Mouse (Mus musculus) thymus, adult 2 months (tissue): ENCODE data around the gene Arhgef7.

Experiments
- CTCF ChIP-seq: fragments of 200-500 bp; IDR thresholded peaks from 2 replicates; pipeline ENCODE4 v1.5.1; 2012; ENCODE audit warnings: mild to moderate bottlenecking, control low read depth, low read length, moderate library complexity, borderline replicate concordance; ENCODE audit not compliant: control insufficient read depth, poor library complexity, insufficient read depth; ENCODE audit errors: extremely low read depth
- POLR2A ChIP-seq: fragments of 200-500 bp; IDR thresholded peaks from 2 replicates; pipeline ENCODE4 v1.6.1; 2012; ENCODE audit warnings: mild to moderate bottlenecking, low read length, control low read depth, moderate library complexity; ENCODE audit not compliant: control insufficient read depth, poor library complexity, insufficient read depth; ENCODE audit errors: extremely low read depth

DNA sequence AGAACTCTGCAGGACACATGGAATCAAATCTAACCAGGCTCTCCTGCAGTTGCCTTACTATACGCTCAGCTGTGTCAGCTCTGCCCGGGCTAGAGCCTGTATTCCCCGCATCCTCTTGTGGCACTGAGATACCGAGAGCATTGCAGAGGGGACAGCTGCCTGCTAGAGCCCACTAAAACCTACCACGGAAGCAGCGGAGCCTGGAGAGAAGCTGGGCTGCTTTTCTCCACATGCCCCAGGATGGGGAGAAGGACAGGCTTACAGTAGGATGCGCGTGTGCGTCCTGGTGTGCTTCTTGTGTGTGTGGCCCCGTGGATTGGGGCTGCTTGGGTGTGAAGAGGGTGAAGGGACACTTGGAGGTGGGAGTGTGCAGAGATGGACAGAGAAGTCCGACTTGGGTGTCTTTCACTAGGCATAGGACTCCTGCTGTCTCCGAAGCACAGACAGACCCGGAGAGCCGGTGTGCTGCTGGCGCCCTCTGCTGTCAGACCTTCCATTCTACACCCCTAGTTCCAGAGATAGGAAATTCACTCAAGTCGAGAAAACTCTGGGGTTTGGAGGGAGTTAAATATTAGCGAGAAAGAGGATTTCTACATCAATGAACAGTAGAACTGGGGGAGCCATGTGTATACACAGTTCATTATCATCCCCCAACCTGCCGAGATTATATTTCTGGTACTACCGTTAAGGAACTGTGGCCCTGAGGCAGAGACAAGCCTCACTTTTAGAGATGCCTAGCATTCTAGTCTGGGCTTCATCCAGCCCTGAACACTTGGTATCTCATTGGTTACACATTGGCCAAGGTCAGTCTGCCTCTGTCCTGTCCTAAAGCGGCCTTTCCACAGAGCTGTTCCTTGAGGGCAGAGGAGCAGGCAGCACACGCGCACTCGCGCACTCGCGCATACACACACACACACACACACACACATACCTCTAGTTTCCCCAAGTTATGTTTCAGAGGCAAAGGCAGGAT, 27.2 kb upstream of the Arhgef7 start:
- peak; percentile 85; the same call in 1 of the 2 replicates for TF ChIP-seq CTCF
- TF ChIP-seq POLR2A, result no peak
